Mouse (Mus musculus): ENCODE results near the gene Sec63. TPM values are rescaled to one million over a fixed set of nuclear protein-coding genes. Genes with fewer than 3 reads are reported as not detected.
A peak's percentile ranks its signal among the peaks of the same experiment; 100 is the strongest.

The Sec63 gene
- polyA plus RNA-seq, 1 experiment from 2014 or later: 15.8 TPM

DNA sequence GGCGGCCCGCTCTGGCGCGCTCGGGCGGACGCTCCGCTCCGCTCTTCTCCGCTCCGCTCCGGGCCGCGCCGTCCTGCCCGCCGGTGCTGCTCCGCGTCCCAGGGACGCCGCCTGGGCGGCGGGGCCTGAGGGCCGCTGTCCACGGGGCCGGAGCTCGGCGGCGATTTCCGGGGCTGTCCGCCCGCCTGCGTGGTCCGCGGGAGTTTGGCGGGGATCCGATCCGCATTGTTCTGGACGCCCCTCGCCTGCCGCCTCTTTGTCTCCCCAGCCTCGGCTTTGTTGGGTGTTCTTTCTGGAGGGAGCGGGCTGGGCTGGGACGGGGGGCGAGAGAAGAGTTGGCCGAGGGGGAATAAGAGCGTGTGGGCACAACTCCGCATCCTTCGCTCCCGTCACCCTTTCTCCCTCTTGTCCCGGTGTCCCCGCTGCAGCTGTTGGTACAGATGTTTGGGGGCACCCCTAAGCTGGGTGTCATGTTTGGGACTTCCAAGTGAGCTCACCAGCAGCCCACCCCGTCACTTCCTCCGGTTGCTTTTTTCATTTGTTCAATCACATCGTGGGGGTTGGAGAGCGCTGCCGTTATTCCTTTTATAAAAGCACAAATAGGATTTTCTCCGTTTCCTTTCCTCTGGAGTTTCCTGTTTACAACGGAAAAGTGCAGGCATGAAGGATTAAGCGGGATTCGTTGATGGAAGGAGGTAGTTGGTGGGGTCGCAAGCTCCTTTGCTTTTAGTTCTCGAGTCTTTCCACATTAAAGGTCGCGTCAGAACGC, 789 bp downstream of the Sec63 start:
- H3K4me1 ChIP-seq: peaks cover 31% of the 10 kb centered on the region
- under 1% methylated on average over 65 of the region's 66 CpGs for WGBS
- peak overlapping the region; percentile 93 for H3K27ac ChIP-seq (replicated peaks)
- ATAC-seq (ENCODE audit: low FRiP score): no peak; the same call in 1 of the 2 replicates
- no peaks in the 10 kb centered on the region for H3K9me3 ChIP-seq (replicated peaks)
- no peaks in the 10 kb centered on the region for H3K27me3 ChIP-seq (replicated peaks)
- peak overlapping the region; percentile 91 for H3K9ac ChIP-seq (replicated peaks)
- H3K4me2 ChIP-seq: peak overlapping the region; percentile 84
- H3K4me3 ChIP-seq (replicated peaks): peak overlapping the region; percentile 98
- no peaks in the 10 kb centered on the region for H3K36me3 ChIP-seq

DNA sequence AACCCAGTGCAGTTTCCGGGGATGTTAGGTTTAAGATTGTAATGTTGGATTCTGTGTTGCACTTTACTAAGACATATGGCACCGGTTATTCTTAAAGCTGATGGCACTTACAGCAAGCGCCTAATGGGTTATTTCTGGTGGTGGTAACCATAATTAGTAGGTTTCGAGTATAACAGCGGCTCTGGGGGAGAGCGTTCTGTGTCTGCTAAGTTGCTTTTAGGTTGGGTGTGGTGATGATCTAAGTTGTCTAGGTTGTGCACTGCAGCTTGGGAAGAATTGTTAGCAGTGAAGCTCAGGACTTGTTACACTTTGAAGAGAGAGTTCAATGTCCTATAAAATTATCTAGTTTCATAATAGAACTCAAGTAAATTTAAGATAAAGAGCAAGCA, 1.4 kb downstream of the Sec63 start:
- peaks cover 31% of the 10 kb centered on the region for H3K4me1 ChIP-seq
- no peaks in the 10 kb centered on the region for H3K36me3 ChIP-seq
- H3K27me3 ChIP-seq (replicated peaks): no peaks in the 10 kb centered on the region
- no peak for ATAC-seq (ENCODE audit: low FRiP score)
- H3K4me2 ChIP-seq: peak overlapping the region; percentile 84
- no peaks in the 10 kb centered on the region for H3K9me3 ChIP-seq (replicated peaks)
- peak overlapping the region; percentile 98 for H3K4me3 ChIP-seq (replicated peaks)
- H3K9ac ChIP-seq (replicated peaks): peak overlapping the region; percentile 91
- WGBS: 0% methylated on average over 6 of the region's 6 CpGs
- peak overlapping the region; percentile 93 for H3K27ac ChIP-seq (replicated peaks)

DNA sequence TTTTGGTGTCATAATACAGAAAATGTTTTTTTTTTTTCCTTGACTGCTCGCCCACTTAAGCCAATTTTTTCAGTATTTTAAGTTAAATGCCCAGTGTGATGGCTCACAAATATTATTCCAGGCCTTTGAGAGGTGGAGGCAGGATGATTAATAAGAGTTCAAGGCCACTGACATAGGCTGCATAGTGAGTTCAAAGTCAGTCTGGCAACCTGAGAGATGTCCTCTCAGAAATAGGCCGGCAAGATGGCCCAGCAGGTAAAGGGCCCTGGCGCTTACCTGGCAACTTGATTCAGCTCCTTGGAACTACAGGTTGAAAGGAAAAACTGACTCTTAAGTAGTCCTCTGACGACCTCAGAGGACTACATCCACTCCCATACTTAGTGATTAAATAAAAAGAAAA, 1.9 kb downstream of the Sec63 start:
- Histone ChIP-seq H3K9me3 (replicated peaks) (no peaks in the 10 kb centered on the region), H3K4me2 (peak overlapping the region; percentile 84), H3K4me1 (peaks cover 31% of the 10 kb centered on the region), H3K9ac (replicated peaks) (no peak overlapping the region), H3K27ac (replicated peaks) (no peak overlapping the region), H3K36me3 (no peaks in the 10 kb centered on the region), H3K27me3 (replicated peaks) (no peaks in the 10 kb centered on the region), H3K4me3 (replicated peaks) (peak overlapping the region; percentile 98)
- ATAC-seq (ENCODE audit: low FRiP score): no peak
- 54% methylated on average over 4 of the region's 4 CpGs for WGBS

DNA sequence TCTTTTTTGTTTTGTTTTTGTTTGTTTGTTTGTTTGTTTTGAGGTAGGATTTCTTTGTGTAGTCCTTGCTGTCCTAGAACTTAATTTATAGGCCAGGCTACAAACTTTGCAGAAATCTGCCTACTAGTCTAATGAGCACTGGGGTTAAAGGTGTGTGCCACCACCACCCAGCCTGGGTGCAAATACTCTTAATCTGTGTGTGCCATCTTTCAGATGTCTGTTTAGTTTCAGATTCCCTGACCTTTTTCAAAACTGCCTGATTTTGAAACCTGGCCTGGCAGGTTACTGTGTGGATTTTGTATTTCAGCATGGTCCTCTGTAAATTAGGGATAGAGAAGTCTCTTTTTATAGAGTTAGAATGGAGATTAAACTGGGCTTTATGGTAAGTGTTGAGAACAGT, 4.0 kb downstream of the Sec63 start:
- H3K36me3 ChIP-seq: no peaks in the 10 kb centered on the region
- H3K9ac ChIP-seq (replicated peaks): no peak overlapping the region
- no peaks in the 10 kb centered on the region for H3K9me3 ChIP-seq (replicated peaks)
- H3K4me1 ChIP-seq: peaks cover 31% of the 10 kb centered on the region
- no peak for ATAC-seq (ENCODE audit: low FRiP score)
- H3K4me3 ChIP-seq (replicated peaks): no peak overlapping the region
- no peak overlapping the region for H3K27ac ChIP-seq (replicated peaks)
- H3K4me2 ChIP-seq: no peak overlapping the region
- no peaks in the 10 kb centered on the region for H3K27me3 ChIP-seq (replicated peaks)

DNA sequence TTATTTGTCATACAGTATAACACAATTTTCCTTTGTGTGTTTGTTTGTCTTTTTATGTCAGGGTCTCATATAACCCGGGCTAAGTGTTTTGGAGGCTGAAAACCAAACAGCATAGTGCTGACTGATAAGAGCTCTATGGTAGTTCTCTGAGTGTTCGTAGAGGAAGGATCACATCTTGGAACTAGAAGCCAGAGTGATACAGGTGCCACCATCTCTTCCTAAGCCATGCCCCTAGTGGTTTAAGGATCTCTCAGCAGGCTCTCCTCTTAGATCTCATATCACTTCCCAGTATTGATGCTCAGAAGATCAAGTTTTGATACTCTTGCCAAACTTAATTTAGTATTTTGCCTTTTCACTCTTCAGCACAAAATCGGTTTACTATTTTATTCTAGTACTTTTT, 14.2 kb downstream of the Sec63 start:
- 96% methylated on average over 3 of the region's 3 CpGs for WGBS

DNA sequence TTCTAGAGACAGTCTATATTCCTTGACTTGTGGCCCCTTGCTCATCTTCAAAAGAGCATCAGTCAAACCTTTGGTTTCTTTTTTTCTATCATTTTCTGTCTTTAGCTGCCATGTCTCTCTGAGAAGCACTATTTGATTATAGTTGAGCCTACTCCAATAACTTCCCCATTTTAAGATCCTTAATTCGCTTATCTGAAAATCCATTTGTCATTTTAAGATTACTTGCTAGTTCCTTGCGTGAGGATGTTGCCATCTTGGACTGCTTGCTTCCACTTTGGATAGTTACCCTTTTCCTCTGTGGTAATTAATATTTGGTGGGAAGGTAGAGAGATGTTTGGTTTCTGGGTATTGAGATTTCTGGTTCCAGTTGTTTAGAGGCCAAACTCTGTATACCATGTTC, 19.5 kb downstream of the Sec63 start:
- WGBS: 90% methylated on average over 2 of the region's 2 CpGs
- Histone ChIP-seq H3K4me1 (no peaks in the 10 kb centered on the region), H3K4me3 (replicated peaks) (no peak overlapping the region), H3K36me3 (no peaks in the 10 kb centered on the region), H3K27me3 (replicated peaks) (no peaks in the 10 kb centered on the region), H3K27ac (replicated peaks) (no peak overlapping the region), H3K4me2 (no peak overlapping the region), H3K9me3 (replicated peaks) (no peaks in the 10 kb centered on the region), H3K9ac (replicated peaks) (no peak overlapping the region)
- no peak for ATAC-seq (ENCODE audit: low FRiP score)

More for the DNA sequence above, 14.2 kb downstream of the Sec63 start:
- H3K27me3 ChIP-seq (replicated peaks): no peaks in the 10 kb centered on the region
- no peaks in the 10 kb centered on the region for H3K4me1 ChIP-seq
- no peak overlapping the region for H3K4me3 ChIP-seq (replicated peaks)
- H3K9ac ChIP-seq (replicated peaks): no peak overlapping the region
- no peaks in the 10 kb centered on the region for H3K9me3 ChIP-seq (replicated peaks)
- no peak for ATAC-seq (ENCODE audit: low FRiP score)
- H3K36me3 ChIP-seq: no peaks in the 10 kb centered on the region
- no peak overlapping the region for H3K4me2 ChIP-seq
- H3K27ac ChIP-seq (replicated peaks): no peak overlapping the region

DNA sequence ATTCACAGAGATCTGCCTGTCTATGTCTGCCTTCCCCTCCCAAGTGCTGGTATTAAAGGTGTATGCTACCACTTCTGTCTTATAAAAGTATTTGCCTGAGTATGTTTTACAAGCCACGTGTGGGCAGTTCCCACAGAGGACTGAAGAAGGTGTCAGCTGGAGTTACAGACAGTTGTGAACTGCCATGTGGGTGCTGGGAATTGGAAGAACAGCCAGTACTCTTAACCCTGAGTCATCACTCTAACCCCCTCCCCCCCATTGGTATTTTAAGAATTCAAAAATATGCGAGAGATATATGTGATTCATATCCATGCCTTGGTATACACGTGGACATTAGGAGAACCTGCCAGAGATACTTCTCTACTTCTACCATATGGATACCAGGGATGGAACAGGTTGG, 20.4 kb downstream of the Sec63 start:
- H3K9ac ChIP-seq (replicated peaks): no peak overlapping the region
- WGBS: 78% methylated on average over 3 of the region's 3 CpGs
- H3K4me3 ChIP-seq (replicated peaks): no peak overlapping the region
- no peak for ATAC-seq (ENCODE audit: low FRiP score)
- no peaks in the 10 kb centered on the region for H3K27me3 ChIP-seq (replicated peaks)
- H3K4me1 ChIP-seq: no peaks in the 10 kb centered on the region
- H3K9me3 ChIP-seq (replicated peaks): no peaks in the 10 kb centered on the region
- H3K27ac ChIP-seq (replicated peaks): no peak overlapping the region
- peaks cover 4% of the 10 kb centered on the region; the same call in 1 of the 2 replicates for H3K36me3 ChIP-seq
- H3K4me2 ChIP-seq: no peak overlapping the region

DNA sequence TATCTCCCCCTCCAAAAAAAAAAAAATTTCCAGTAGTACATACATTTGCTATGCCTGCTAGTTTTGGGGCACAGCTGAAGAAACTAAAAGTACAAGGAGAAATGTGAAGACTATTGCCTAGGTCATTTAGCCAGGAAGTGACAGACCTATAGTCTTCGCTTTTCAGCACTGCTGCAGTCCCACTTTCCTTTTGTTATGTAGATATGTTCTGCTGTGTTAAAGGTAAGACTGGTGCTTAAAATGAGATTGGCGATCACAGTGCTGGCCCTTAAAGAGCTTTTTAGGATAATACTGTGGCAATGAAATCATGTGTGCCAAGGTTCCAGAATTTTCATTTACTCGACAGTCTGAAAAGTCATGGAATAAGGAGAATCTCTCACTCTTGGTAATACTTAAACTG, 39.6 kb downstream of the Sec63 start:
- no peak overlapping the region for H3K4me3 ChIP-seq (replicated peaks)
- peaks cover 23% of the 10 kb centered on the region for H3K36me3 ChIP-seq
- H3K4me2 ChIP-seq: no peak overlapping the region
- H3K9ac ChIP-seq (replicated peaks): no peak overlapping the region
- no peaks in the 10 kb centered on the region for H3K27me3 ChIP-seq (replicated peaks)
- no peak overlapping the region for H3K27ac ChIP-seq (replicated peaks)
- H3K4me1 ChIP-seq: no peaks in the 10 kb centered on the region
- H3K9me3 ChIP-seq (replicated peaks): no peaks in the 10 kb centered on the region
- 67% methylated on average over 3 of the region's 3 CpGs for WGBS
- no peak for ATAC-seq (ENCODE audit: low FRiP score)

DNA sequence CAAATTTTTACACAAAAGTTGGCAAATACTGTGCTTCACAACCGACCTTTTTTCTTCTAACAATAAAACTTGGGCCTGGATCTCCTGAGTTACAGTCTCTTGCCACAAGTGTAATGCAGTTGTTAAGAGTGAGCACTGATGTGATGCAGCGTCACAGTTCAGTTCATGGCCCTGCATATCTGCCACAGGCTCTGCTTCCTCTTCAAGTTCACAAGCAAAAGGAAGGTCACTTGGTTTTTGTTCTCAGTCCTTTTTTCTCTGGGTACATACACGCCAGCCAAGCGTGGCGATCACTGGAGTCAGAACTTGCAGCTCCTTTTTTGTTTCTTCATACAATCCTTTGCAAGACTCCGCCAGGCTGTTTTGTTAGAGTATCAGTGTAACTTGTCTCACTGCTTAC, 64.6 kb downstream of the Sec63 start:
- WGBS: 58% methylated on average over 6 of the region's 6 CpGs
- Histone ChIP-seq H3K4me2 (no peak overlapping the region), H3K27me3 (replicated peaks) (no peaks in the 10 kb centered on the region), H3K4me1 (no peaks in the 10 kb centered on the region), H3K36me3 (peaks cover 45% of the 10 kb centered on the region), H3K9ac (replicated peaks) (no peak overlapping the region), H3K9me3 (replicated peaks) (no peaks in the 10 kb centered on the region), H3K4me3 (replicated peaks) (no peak overlapping the region), H3K27ac (replicated peaks) (no peak overlapping the region)
- no peak for ATAC-seq (ENCODE audit: low FRiP score)

DNA sequence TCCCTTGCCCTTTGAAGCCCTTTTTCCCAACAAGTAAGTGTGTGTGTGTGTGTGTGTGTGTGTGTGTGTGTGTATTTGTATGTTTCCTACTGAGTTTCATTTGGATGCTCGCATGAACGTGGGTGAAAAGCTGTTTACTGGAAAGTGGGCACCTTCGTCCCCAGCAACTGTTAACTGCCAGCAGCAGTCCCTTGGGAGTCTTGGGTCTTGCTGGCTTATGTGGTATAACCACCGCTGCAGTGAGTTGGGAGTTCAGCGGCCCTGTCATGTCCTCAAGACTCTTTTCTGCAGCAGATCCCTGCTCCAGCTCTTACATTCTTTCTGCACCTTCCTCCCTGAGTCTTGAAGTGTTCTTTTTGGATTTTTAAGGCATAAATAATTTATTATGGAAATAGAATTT, 65.9 kb downstream of the Sec63 start:
- H3K9me3 ChIP-seq (replicated peaks): no peaks in the 10 kb centered on the region

DNA sequence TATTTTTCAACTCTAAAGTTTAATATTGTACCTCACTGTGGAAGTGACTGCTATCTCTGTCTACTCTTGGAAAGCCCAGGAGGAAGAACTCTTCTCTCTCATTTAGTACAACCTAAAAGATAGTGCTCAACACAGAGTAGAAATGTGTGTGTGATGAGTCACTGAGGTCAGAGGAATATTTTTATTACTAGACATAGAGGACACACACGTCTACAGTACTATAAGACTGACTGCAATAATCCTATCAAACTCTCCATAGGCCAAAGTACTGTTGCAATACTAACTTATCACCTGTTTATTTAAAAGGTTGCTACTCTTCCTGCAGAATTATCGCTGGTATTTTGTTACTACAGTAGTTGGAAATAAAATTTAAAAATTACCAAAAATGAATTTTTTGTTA, 68.7 kb downstream of the Sec63 start:
- Histone ChIP-seq H3K9ac (replicated peaks) (no peak overlapping the region), H3K4me2 (no peak overlapping the region), H3K9me3 (replicated peaks) (no peaks in the 10 kb centered on the region), H3K4me1 (no peaks in the 10 kb centered on the region), H3K36me3 (peaks cover 43% of the 10 kb centered on the region), H3K4me3 (replicated peaks) (no peak overlapping the region), H3K27me3 (replicated peaks) (no peaks in the 10 kb centered on the region), H3K27ac (replicated peaks) (no peak overlapping the region)
- ATAC-seq (ENCODE audit: low FRiP score): no peak
- 92% methylated on average over 2 of the region's 2 CpGs for WGBS

More for the DNA sequence above, 65.9 kb downstream of the Sec63 start:
- Histone ChIP-seq H3K36me3 (peaks cover 44% of the 10 kb centered on the region), H3K4me1 (no peaks in the 10 kb centered on the region), H3K27me3 (replicated peaks) (no peaks in the 10 kb centered on the region), H3K27ac (replicated peaks) (no peak overlapping the region), H3K4me2 (no peak overlapping the region), H3K9ac (replicated peaks) (no peak overlapping the region), H3K4me3 (replicated peaks) (no peak overlapping the region)
- WGBS: 68% methylated on average over 5 of the region's 5 CpGs
- no peak for ATAC-seq (ENCODE audit: low FRiP score)

DNA sequence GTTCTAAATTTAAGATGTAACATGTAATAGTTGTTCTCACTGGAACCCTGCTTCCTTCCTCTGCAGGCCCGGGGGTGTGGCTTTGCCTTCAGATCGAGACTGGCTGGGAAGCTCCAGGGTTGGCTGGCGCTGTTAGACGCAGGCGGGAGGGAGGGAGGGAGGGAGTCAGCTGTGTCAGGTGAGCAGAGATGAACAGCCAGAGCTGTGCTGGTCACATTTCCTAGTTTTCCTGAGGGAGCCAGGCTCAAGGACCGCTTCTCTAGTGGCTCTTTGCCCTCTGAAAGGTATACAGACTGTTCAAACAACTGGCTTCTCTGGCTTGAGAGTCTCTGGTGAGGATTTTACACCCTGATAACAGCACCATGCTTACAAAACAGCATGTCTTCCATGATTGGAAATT, 69.1 kb downstream of the Sec63 start:
- ATAC-seq (ENCODE audit: low FRiP score): no peak
- Histone ChIP-seq H3K9me3 (replicated peaks) (no peaks in the 10 kb centered on the region), H3K36me3 (peaks cover 42% of the 10 kb centered on the region), H3K4me3 (replicated peaks) (no peak overlapping the region), H3K27ac (replicated peaks) (no peak overlapping the region), H3K4me1 (no peaks in the 10 kb centered on the region), H3K9ac (replicated peaks) (no peak overlapping the region), H3K4me2 (no peak overlapping the region), H3K27me3 (replicated peaks) (no peaks in the 10 kb centered on the region)
- WGBS: 76% methylated on average over 6 of the region's 6 CpGs

All from neural tube, embryonic 15.5 days (tissue).